Mouse (Mus musculus): ENCODE data around the gene Tepp. TPM values are rescaled to one million over a fixed set of nuclear protein-coding genes. Genes with fewer than 3 reads are reported as not detected.

Gene Tepp
- total RNA-seq, 1 experiment from 2014 or later = 2.5 TPM

GRCm38 (mm10) chr8:95327866-95328465, 17.6 kb downstream of the Tepp start:
- no peak for ATAC-seq (replicated peaks; ENCODE audit: insufficient number of reproducible peaks, low FRiP score, low TSS enrichment, poor library complexity, severe bottlenecking)

- ATAC-seq (replicated peaks; ENCODE audit: insufficient number of reproducible peaks, low FRiP score, low TSS enrichment, poor library complexity, severe bottlenecking) = no peak
Observed at GRCm38 (mm10) chr8:95330367-95330766, 20.0 kb downstream of the Tepp start.

- peak; percentile 4; the same call in 1 of the 2 replicates for ATAC-seq (replicated peaks; ENCODE audit: insufficient number of reproducible peaks, low FRiP score, low TSS enrichment, poor library complexity, severe bottlenecking)
Observed at GRCm38 (mm10) chr8:95331156-95331719, 20.9 kb downstream of the Tepp start.

GRCm38 (mm10) chr8:95331720-95332436, 21.5 kb downstream of the Tepp start, which contains the start of the genes Zfp319 and Usb1:
TSS of gene Zfp319 (minus strand) at chr8:95331950.
TSS of gene Usb1 (plus strand) at chr8:95332284.
- ATAC-seq (replicated peaks; ENCODE audit: insufficient number of reproducible peaks, low FRiP score, low TSS enrichment, poor library complexity, severe bottlenecking) = peak; percentile 77

GRCm38 (mm10) chr8:95332437-95333199, 22.3 kb downstream of the Tepp start:
- ATAC-seq (replicated peaks; ENCODE audit: insufficient number of reproducible peaks, low FRiP score, low TSS enrichment, poor library complexity, severe bottlenecking) = no peak

GRCm38 (mm10) chr8:95335706-95336105, 25.3 kb downstream of the Tepp start:
- peak; percentile 37; the same call in 1 of the 2 replicates for ATAC-seq (replicated peaks; ENCODE audit: insufficient number of reproducible peaks, low FRiP score, low TSS enrichment, poor library complexity, severe bottlenecking)

GRCm38 (mm10) chr8:95336363-95336762, 26.0 kb downstream of the Tepp start:
- no peak for ATAC-seq (replicated peaks; ENCODE audit: insufficient number of reproducible peaks, low FRiP score, low TSS enrichment, poor library complexity, severe bottlenecking)

GRCm38 (mm10) chr8:95341721-95342120, 31.4 kb downstream of the Tepp start:
- ATAC-seq (replicated peaks; ENCODE audit: insufficient number of reproducible peaks, low FRiP score, low TSS enrichment, poor library complexity, severe bottlenecking) = no peak

GRCm38 (mm10) chr8:95344668-95345067, 34.3 kb downstream of the Tepp start:
- ATAC-seq (replicated peaks; ENCODE audit: insufficient number of reproducible peaks, low FRiP score, low TSS enrichment, poor library complexity, severe bottlenecking) = no peak

- ATAC-seq (replicated peaks; ENCODE audit: insufficient number of reproducible peaks, low FRiP score, low TSS enrichment, poor library complexity, severe bottlenecking) = no peak
Observed at GRCm38 (mm10) chr8:95346643-95347545, 36.5 kb downstream of the Tepp start.

GRCm38 (mm10) chr8:95348356-95348755, 38.0 kb downstream of the Tepp start:
- no peak for ATAC-seq (replicated peaks; ENCODE audit: insufficient number of reproducible peaks, low FRiP score, low TSS enrichment, poor library complexity, severe bottlenecking)

GRCm38 (mm10) chr8:95348811-95349630, 38.7 kb downstream of the Tepp start:
- ATAC-seq (replicated peaks; ENCODE audit: insufficient number of reproducible peaks, low FRiP score, low TSS enrichment, poor library complexity, severe bottlenecking) = no peak

- no peak for ATAC-seq (replicated peaks; ENCODE audit: insufficient number of reproducible peaks, low FRiP score, low TSS enrichment, poor library complexity, severe bottlenecking)
Observed at GRCm38 (mm10) chr8:95351461-95351860, 41.1 kb downstream of the Tepp start.

- ATAC-seq (replicated peaks; ENCODE audit: insufficient number of reproducible peaks, low FRiP score, low TSS enrichment, poor library complexity, severe bottlenecking) = no peak
Observed at GRCm38 (mm10) chr8:95352151-95352870, 41.9 kb downstream of the Tepp start, which contains the start of gene Mmp15. TSS of gene Mmp15 (plus strand) at chr8:95352268.

- no peak for ATAC-seq (replicated peaks; ENCODE audit: insufficient number of reproducible peaks, low FRiP score, low TSS enrichment, poor library complexity, severe bottlenecking)
Observed at GRCm38 (mm10) chr8:95352871-95353866, 42.8 kb downstream of the Tepp start.

GRCm38 (mm10) chr8:95354606-95355005, 44.2 kb downstream of the Tepp start:
- ATAC-seq (replicated peaks; ENCODE audit: insufficient number of reproducible peaks, low FRiP score, low TSS enrichment, poor library complexity, severe bottlenecking) = no peak
